Mouse (Mus musculus) forebrain, postnatal 0 days (tissue): ENCODE measurements around the gene Scn8a. TPM values are rescaled to one million over a fixed set of nuclear protein-coding genes. Genes with fewer than 3 reads are reported as not detected.

Experiments used
- ATAC-seq: fragments of 200-750 bp; cut with Nextera tagmentation; 2 replicates; pipeline ENCODE4 v1.8.0; 2017; ENCODE audit warnings: mild to moderate bottlenecking, moderate library complexity
- DNase-seq: peaks from one replicate; pipeline ENCODE4 v3.0.0-alpha.2; 2015
- H3K27ac ChIP-seq: fragments of 300-500 bp; sonication (generic); 2 replicates; pipeline ENCODE4 v1.5.1; 2014; ENCODE audit warnings: low read depth, mild to moderate bottlenecking, antibody characterized with exemption, low read length, moderate library complexity, mixed read lengths
- H3K27me3 ChIP-seq: fragments of 300-500 bp; sonication (generic); 2 replicates; pipeline ENCODE4 v1.6.1; 2014; ENCODE audit warnings: mild to moderate bottlenecking, low read length, mixed read lengths; ENCODE audit not compliant: insufficient read depth
- H3K36me3 ChIP-seq: fragments of 300-500 bp; sonication (generic); 2 replicates; pipeline ENCODE4 v1.6.1; 2014; ENCODE audit warnings: mild to moderate bottlenecking, moderate library complexity; ENCODE audit not compliant: insufficient read depth
- H3K4me1 ChIP-seq: fragments of 300-500 bp; sonication (generic); 2 replicates; pipeline ENCODE4 v1.6.1; 2014; ENCODE audit warnings: antibody characterized with exemption; ENCODE audit not compliant: insufficient read depth
- H3K4me2 ChIP-seq: fragments of 300-500 bp; sonication (generic); 2 replicates; pipeline ENCODE4 v1.6.1; 2014; ENCODE audit warnings: low read depth, mild to moderate bottlenecking, moderate library complexity
- H3K4me3 ChIP-seq: fragments of 300-500 bp; sonication (generic); 2 replicates; pipeline ENCODE4 v1.5.1; 2014; ENCODE audit warnings: low read depth, low read length, mixed read lengths
- H3K9ac ChIP-seq: fragments of 300-500 bp; sonication (generic); 2 replicates; pipeline ENCODE4 v1.6.1; 2014; ENCODE audit warnings: mild to moderate bottlenecking
- H3K9me3 ChIP-seq: fragments of 300-500 bp; sonication (generic); 2 replicates; pipeline ENCODE4 v1.6.1; 2016; ENCODE audit warnings: low read length
- CTCF ChIP-seq: sonication (generic); IDR thresholded peaks from 2 replicates; pipeline ENCODE4 v1.5.1; 2016; ENCODE audit warnings: antibody characterized with exemption, control low read depth, low read depth
- WGBS: fragments of 180-500 bp; shearing (Covaris S2); extraction: QIAGEN DNeasy Blood & Tissue Kit; methylation state at CpG from one replicate; pipeline ENCODE4 v1.1.7; 2014; 5-methylcytosine and 5-hydroxymethylcytosine counted together
- polyA plus RNA-seq: library from polyadenylated mRNA; unstranded; fragments of >200 nt; fragmentation: Nextera tagmentation; extraction: Ambion mirVana; gene quantifications from 2 replicates; pipeline ENCODE4 v1.2.1, GENCODE M21; 2015
- total RNA-seq: library from RNA; depleted of rRNA; stranded (reverse); fragments of >200 nt; gene quantifications from 2 replicates; pipeline ENCODE4 v1.2.3, GENCODE M21; 2014

Scn8a gene
- total and polyA plus RNA-seq, 2 experiments from 2014 or later, result 15.5 to 26.9 TPM

- ATAC-seq, result no peak
- Histone ChIP-seq H3K27me3 (no peaks in the 10 kb centered on the region; the same call in 1 of the 2 replicates), H3K4me1 (no peaks in the 10 kb centered on the region), H3K4me3 (no peak overlapping the region), H3K4me2 (no peak overlapping the region), H3K9me3 (no peaks in the 10 kb centered on the region), H3K36me3 (no peaks in the 10 kb centered on the region), H3K9ac (no peak overlapping the region), H3K27ac (no peak overlapping the region)
- no peak for TF ChIP-seq CTCF
- WGBS, result 67% methylated on average over 8 of the region's 8 CpGs
- DNase-seq, result no peak
Measured at GRCm38 (mm10) chr15:100832144-100832543, 37.5 kb upstream of the Scn8a start.

- ATAC-seq (no peak), DNase-seq (no peak)
- Histone ChIP-seq H3K36me3 (no peaks in the 10 kb centered on the region), H3K4me2 (no peak overlapping the region), H3K4me3 (no peak overlapping the region), H3K9ac (no peak overlapping the region), H3K9me3 (no peaks in the 10 kb centered on the region), H3K27ac (no peak overlapping the region), H3K4me1 (no peaks in the 10 kb centered on the region), H3K27me3 (no peaks in the 10 kb centered on the region; the same call in 1 of the 2 replicates)
- no peak for TF ChIP-seq CTCF
- WGBS, result 25% methylated on average over 7 of the region's 7 CpGs
Measured at GRCm38 (mm10) chr15:100832784-100833183, 36.9 kb upstream of the Scn8a start.

DNA sequence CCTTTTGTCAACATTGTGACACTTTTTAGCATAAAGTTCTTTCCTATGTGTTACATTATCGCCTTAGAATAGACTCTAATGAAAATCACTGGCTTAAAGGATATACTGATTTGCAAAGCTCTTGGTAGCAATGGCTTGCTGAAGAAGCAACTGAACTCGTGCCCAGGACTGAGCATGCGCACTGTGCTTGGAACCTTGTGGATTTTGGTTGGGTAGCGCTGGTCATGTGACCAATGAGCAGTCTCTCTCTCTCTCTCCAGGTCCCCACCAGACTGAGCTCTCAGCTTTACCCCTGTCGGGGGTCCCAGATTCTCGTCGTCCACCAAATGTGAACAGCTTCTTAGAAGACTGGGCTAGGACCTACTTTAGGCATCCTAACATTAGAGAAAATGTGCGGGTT lies 32.9 kb upstream of the Scn8a start:
- no peak overlapping the region for H3K4me3 ChIP-seq
- ATAC-seq, result no peak
- DNase-seq, result no peak
- no peak overlapping the region for H3K9ac ChIP-seq
- H3K36me3 ChIP-seq, result no peaks in the 10 kb centered on the region
- 83% methylated on average over 8 of the region's 8 CpGs for WGBS
- no peaks in the 10 kb centered on the region for H3K4me1 ChIP-seq
- H3K4me2 ChIP-seq, result no peak overlapping the region
- no peaks in the 10 kb centered on the region; the same call in 1 of the 2 replicates for H3K27me3 ChIP-seq
- H3K27ac ChIP-seq, result no peak overlapping the region
- no peaks in the 10 kb centered on the region for H3K9me3 ChIP-seq
- TF ChIP-seq CTCF, result no peak

DNA sequence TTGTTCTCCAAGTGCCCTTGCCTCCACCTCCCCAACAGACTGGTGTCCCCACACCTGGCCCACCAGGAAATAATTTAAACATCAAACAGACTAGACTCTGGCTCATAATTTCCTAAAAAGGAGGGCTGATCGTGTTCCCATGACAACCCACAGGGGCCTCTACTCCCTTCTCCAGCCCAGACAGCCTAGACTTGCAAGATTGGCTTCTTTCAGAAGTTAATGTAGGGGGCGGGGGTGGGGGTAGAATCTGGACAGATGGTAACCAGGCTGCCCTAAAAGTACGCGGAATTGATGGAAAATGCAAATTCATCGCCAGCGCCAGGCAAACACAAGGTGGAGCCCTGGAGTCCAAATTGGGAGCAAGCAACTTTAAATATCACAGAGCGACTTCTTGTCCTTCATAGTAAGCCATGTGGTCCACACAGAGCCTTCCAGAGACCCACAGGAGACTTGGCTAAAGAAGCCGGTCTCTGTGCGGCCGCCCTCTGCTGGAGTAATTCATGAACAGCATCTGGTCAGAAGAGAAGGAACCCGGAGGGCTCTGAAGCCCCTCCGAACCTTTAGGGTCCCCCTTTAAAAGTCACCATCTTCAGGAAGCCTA lies 31.0 kb upstream of the Scn8a start:
- WGBS, result 39% methylated on average over 12 of the region's 12 CpGs
- no peak overlapping the region for H3K4me3 ChIP-seq
- DNase-seq (peak; percentile 58), ATAC-seq (peak; percentile 76)
- H3K27me3 ChIP-seq, result no peaks in the 10 kb centered on the region; the same call in 1 of the 2 replicates
- no peak overlapping the region for H3K9ac ChIP-seq
- no peak overlapping the region for H3K4me2 ChIP-seq
- H3K27ac ChIP-seq, result no peak overlapping the region
- peak; percentile 63 for TF ChIP-seq CTCF
- no peaks in the 10 kb centered on the region for H3K36me3 ChIP-seq
- H3K9me3 ChIP-seq, result no peaks in the 10 kb centered on the region
- H3K4me1 ChIP-seq, result no peaks in the 10 kb centered on the region

- ATAC-seq (no peak), DNase-seq (no peak)
- Histone ChIP-seq H3K27ac (no peak overlapping the region), H3K4me2 (no peak overlapping the region), H3K4me1 (no peaks in the 10 kb centered on the region), H3K27me3 (no peaks in the 10 kb centered on the region), H3K9me3 (no peaks in the 10 kb centered on the region), H3K9ac (no peak overlapping the region), H3K4me3 (no peak overlapping the region), H3K36me3 (no peaks in the 10 kb centered on the region)
- TF ChIP-seq CTCF, result no peak
- 86% methylated on average over 7 of the region's 7 CpGs for WGBS
Measured at GRCm38 (mm10) chr15:100844336-100844735, 25.3 kb upstream of the Scn8a start.

DNA sequence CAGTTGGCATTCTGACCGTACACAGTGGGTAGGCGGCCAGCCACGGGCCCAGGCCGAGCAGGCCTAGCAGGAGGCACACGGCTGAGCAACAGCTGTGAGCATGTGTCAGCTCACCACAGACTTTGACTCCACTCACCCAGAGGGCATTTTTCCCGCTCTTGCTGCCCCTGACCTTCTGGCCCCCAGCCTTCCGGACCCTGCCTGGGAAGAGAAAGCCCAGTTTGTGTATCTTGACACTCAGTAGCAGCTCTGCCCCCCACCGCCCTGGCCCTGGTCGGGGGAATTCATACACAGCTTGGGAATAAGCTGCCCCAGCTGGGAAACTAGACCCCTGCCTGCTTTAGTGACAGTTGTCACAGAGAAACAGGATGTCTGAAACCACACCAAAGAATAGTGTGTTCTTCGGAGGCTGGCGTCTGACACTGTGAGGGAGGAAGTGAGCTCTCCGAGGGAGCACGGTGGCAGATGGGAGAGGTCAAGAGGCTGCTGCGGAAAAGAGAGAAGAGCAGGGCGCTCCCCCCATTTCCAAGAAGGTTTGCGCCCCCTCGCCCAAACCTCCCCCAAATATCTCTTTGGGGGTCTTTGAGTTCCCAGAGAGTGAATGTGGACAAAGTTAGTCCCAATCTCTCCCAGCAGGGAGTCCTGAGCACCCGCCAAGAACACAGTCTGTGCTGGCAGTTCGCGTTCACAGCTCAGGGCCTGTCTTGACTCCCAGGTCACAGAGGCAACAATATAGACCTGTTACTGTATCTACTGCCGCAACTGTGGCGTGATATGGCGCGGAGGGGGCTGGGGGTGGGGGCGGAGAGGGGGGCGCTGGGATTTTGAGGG lies 24.4 kb upstream of the Scn8a start:
- Histone ChIP-seq H3K9ac (no peak overlapping the region), H3K36me3 (no peaks in the 10 kb centered on the region), H3K4me1 (no peaks in the 10 kb centered on the region), H3K27ac (no peak overlapping the region), H3K4me3 (no peak overlapping the region), H3K9me3 (no peaks in the 10 kb centered on the region), H3K27me3 (no peaks in the 10 kb centered on the region), H3K4me2 (no peak overlapping the region)
- DNase-seq, result no peak
- 57% methylated on average over 26 of the region's 26 CpGs for WGBS
- no peak for TF ChIP-seq CTCF
- ATAC-seq, result peak; percentile 77

- Histone ChIP-seq H3K36me3 (no peaks in the 10 kb centered on the region), H3K4me2 (no peak overlapping the region), H3K27me3 (no peaks in the 10 kb centered on the region), H3K9me3 (no peaks in the 10 kb centered on the region), H3K4me1 (no peaks in the 10 kb centered on the region), H3K4me3 (no peak overlapping the region), H3K9ac (no peak overlapping the region), H3K27ac (no peak overlapping the region)
- DNase-seq (no peak), ATAC-seq (no peak)
- TF ChIP-seq CTCF, result no peak
- 87% methylated on average over 6 of the region's 6 CpGs for WGBS
Measured at GRCm38 (mm10) chr15:100847193-100847592, 22.5 kb upstream of the Scn8a start.
